Mouse (Mus musculus) liver, embryonic 14.5 days (tissue): ENCODE data around the gene Heyl.

Source experiments
- CTCF ChIP-seq: IDR thresholded peaks from 2 replicates; pipeline ENCODE4 v1.5.1; 2016; ENCODE audit warnings: antibody characterized with exemption, low read depth, control low read depth
- EP300 ChIP-seq: IDR thresholded peaks from 2 replicates; pipeline ENCODE4 v1.6.1; 2016; ENCODE audit warnings: antibody characterized with exemption, low read depth

DNA sequence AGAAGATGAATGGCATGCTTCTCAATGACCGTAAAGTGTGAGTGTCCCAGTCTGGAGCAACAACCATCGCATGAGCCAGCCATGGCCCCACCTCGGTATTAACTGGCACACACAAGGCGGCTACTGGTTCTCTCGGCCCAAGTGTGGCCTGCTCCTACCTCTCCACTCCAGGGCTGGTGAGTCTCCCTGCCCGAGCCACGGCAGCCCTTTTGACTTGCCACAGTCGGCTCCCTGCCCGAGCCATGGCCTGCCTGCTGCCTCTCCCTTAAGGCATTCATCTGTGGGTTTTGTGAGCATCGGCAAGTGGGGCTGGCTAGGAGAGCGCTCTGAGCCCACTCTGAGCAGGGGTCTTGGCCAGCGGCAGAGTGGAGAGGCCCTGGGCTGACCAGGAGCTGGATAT lies 55.7 kb downstream of the Heyl start:
- TF ChIP-seq CTCF (no peak), EP300 (no peak)
